Mouse (Mus musculus) natural killer cell, adult 2 months (primary cell): ENCODE results near the gene Olfr1116.
"Not testable (repeated sequence)": the region's sequence is repeated elsewhere in the genome, so short reads cannot be mapped to it uniquely, and the experiment has no call there.

Experiments
- DNase-seq, 2 experiments: peaks; one replicate each; pipeline ENCODE4 v3.0.0; 2022; ENCODE audit warnings: low spot score in 2 of 2

Olfr1116 gene

DNA sequence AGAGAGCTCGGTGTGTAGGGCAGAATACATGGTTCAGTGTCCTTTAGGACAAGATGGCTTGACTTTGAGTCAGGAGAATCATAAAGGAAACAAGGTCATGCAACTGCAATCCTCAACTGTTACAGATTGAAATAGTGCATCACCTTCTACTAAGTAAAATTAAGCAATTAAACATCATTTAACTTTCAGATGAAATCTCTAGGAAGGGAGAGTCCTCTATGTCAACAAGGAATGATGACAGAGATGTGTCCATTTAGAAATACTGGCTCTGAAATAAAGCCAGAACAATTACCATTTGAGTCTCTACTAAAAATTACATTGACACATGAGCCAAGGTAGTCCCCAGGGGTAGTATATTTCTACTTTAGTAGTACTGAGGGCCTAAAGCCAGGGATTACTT lies at the start of gene Olfr1116:
Gene Olfr1116, plus strand, starts transcription at position 301 of the 400 bp plus-strand sequence.
- no peak for DNase-seq

DNA sequence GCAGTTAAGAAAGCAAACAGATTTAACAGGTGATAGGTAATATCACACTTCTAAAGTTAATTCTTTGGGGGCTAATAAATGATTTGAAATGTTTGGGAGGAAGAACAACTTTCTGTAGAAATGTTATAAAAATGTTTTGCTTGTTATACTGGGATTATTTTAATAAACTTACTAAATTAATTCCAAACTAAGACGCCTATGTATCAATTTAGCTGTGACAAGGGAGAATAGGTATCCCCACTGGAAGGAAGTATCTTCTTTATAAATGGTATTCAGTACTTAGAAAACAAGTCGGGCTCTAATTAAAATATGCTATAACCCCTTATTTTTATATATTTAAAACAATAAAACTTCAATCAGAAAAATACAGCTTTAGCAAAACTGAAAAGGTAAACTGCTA lies 19.6 kb upstream of the Olfr1116 start, which contains the start of gene Olfr1115:
Gene Olfr1115, plus strand, starts transcription at position 301 of the 400 bp plus-strand sequence.
- DNase-seq = no peak

DNA sequence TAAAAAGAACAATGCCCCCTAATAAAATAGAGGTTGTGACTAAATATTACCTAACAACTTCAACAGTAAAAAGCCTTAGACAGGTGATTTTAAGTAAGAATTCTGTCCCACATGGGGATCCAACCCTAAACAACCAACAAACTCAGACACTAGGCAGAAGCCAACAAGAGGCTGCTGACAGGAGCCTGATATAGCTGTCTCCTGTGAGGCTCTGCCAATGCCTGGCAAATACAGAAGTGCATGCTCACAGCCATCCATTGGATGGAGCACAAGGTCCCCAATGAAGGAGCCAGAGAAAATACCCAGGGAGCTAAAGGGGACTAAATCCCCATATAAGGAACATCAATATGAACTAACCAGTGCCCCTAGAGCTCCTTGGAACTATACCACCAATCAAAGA lies 26.6 kb downstream of the Olfr1116 start:
- not testable (repeated sequence) for DNase-seq

DNA sequence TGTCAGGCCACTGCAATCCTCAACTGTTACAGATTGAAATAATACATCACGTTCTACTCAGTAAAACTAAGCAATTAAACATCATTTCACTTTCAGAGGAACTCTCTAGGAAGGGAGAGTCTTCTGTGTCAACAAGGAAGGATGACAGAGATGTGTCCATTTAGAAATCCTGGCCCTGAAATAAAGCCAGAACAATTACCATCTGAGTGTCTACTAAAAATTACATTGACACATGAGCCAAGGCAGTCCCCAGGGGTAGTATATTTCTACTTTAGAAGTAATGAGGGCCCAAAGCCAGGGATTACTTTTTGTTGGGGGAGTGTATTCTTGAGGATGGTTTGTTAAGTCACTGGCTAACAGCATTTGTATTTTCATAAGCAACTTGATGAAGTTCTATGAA lies 39.9 kb downstream of the Olfr1116 start, which contains the start of gene Olfr1118:
Gene Olfr1118, plus strand, starts transcription at position 301 of the 400 bp plus-strand sequence.
- DNase-seq = no peak
